Mouse (Mus musculus) hindbrain, embryonic 13.5 days (tissue): Measurements from ENCODE around the gene Eif2ak3. TPM values are rescaled to one million over a fixed set of nuclear protein-coding genes. Genes with fewer than 3 reads are reported as not detected.

Experiments used
- ATAC-seq: fragments of 200-750 bp; cut with Nextera tagmentation; 2 replicates; pipeline ENCODE4 v1.8.0; 2017; ENCODE audit warnings: moderate TSS enrichment; ENCODE audit not compliant: low FRiP score
- H3K27ac ChIP-seq: fragments of 300-500 bp; sonication (generic); 2 replicates; pipeline ENCODE4 v1.5.1; 2015; ENCODE audit warnings: inconsistent platforms, mild to moderate bottlenecking, moderate library complexity
- H3K27me3 ChIP-seq: fragments of 300-500 bp; sonication (generic); 2 replicates; pipeline ENCODE4 v1.6.1; 2015; ENCODE audit warnings: mild to moderate bottlenecking, inconsistent platforms
- H3K36me3 ChIP-seq: fragments of 300-500 bp; sonication (generic); 2 replicates; pipeline ENCODE4 v1.6.1; 2015; ENCODE audit warnings: mild to moderate bottlenecking, inconsistent platforms
- H3K4me1 ChIP-seq: fragments of 300-500 bp; sonication (generic); replicated peaks from 2 replicates; pipeline ENCODE4 v1.6.1; 2015; ENCODE audit warnings: inconsistent platforms
- H3K4me2 ChIP-seq: fragments of 300-500 bp; sonication (generic); 2 replicates; pipeline ENCODE4 v1.6.1; 2015; ENCODE audit warnings: inconsistent platforms, mild to moderate bottlenecking, moderate library complexity
- H3K4me3 ChIP-seq: fragments of 300-500 bp; sonication (generic); 2 replicates; pipeline ENCODE4 v1.5.1; 2015; ENCODE audit warnings: mild to moderate bottlenecking, inconsistent platforms
- H3K9ac ChIP-seq: fragments of 300-500 bp; sonication (generic); 2 replicates; pipeline ENCODE4 v1.6.1; 2015; ENCODE audit warnings: mild to moderate bottlenecking, inconsistent platforms
- H3K9me3 ChIP-seq: fragments of 300-500 bp; sonication (generic); 2 replicates; pipeline ENCODE4 v1.6.1; 2016; ENCODE audit warnings: inconsistent platforms
- WGBS: fragments of 180-500 bp; shearing (Covaris S2); methylation state at CpG from one replicate; pipeline ENCODE4 v1.1.7; 2015; 5-methylcytosine and 5-hydroxymethylcytosine counted together
- polyA plus RNA-seq: library from polyadenylated mRNA; unstranded; fragments of >200 nt; fragmentation: Nextera tagmentation; extraction: Ambion mirVana; gene quantifications from 2 replicates; pipeline ENCODE4 v1.2.1, GENCODE M21; 2015

Eif2ak3 gene
- polyA plus RNA-seq, 1 experiment from 2014 or later, result 13.9 TPM

DNA sequence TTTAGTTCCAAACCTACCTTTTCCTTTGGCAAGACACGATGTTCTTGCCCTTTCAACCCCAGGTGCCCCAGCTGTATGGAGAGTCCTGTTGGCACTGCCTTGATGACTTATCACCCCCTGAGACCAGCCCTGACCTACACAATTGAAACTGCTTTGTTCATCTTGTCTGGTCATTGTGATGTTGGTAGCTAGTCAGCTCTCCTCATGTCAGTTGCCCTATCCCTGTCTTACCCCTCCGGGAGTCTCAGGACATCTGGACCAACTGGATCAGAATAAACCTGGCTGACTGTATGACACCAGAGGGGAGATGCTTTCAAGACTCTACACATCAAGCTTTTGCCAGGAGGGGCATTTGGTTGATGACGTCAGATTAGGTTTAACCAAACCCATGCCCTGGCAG, 74.5 kb downstream of the Eif2ak3 start, which contains the start of gene Tex37:
TSS of gene Tex37 (minus strand) at position 101 of the 400 bp plus-strand sequence.
- H3K9me3 ChIP-seq, result no peaks in the 10 kb centered on the region
- no peak within 1 kb of the TSS for H3K9ac ChIP-seq

DNA sequence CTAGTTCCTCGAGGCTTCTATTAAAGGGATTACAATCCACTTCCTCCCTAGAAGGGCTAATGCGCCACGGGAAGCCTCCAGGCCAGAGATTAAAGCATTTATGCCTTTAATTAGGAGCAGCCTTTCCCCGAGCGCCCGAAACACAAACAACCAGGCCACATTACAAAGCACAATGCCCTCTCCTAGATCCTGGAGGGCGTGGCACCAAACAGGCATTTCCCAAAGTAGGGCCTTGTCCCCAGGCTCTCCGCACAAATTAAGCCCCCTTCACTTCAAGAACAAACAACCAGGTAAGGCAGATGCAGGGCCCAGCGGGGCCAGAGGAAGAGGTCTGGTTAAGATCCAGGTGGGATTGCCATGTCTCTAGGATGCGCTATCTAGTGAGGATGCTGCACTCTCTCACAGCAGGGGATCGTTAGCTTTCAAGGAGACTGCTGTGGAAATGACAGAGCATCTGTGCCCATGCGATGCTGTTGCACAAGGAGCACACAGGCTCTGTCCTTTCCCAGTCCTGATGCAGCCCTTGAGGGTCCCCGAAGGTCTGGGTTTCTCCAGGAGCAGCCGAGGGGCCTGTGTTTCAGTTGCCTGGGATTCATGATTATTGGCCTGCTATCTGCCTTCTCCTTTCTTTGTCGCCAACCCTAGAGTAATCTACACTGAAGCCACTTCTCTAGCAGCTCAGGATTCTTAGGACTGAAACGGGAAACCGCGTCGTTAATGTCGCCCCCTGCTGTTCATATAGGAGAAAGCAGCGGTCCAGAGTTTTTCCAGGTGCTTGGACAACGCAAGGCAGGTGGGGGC, 77.2 kb downstream of the Eif2ak3 start:
- peak overlapping the region; percentile 49 for H3K4me2 ChIP-seq
- peak; percentile 81 for ATAC-seq
- H3K27me3 ChIP-seq, result no peaks in the 10 kb centered on the region
- H3K27ac ChIP-seq, result peak overlapping the region; percentile 80
- peak overlapping the region; percentile 22 for H3K4me3 ChIP-seq
- WGBS, result 5% methylated on average over 22 of the region's 22 CpGs
- no peaks in the 10 kb centered on the region for H3K36me3 ChIP-seq
- H3K9me3 ChIP-seq, result no peaks in the 10 kb centered on the region
- peak overlapping the region; percentile 68 for H3K9ac ChIP-seq
- peaks cover 11% of the 10 kb centered on the region for H3K4me1 ChIP-seq

More for the DNA sequence above, 74.5 kb downstream of the Eif2ak3 start, which contains the start of gene Tex37:
- Histone ChIP-seq H3K4me3 (no peak within 1 kb of the TSS), H3K4me2 (no peak within 1 kb of the TSS), H3K27ac (no peak within 1 kb of the TSS), H3K36me3 (no peaks in the 10 kb centered on the region), H3K4me1 (peaks cover 11% of the 10 kb centered on the region), H3K27me3 (no peaks in the 10 kb centered on the region)
- ATAC-seq, result no peak
- 91% methylated on average over 3 of the region's 3 CpGs for WGBS

DNA sequence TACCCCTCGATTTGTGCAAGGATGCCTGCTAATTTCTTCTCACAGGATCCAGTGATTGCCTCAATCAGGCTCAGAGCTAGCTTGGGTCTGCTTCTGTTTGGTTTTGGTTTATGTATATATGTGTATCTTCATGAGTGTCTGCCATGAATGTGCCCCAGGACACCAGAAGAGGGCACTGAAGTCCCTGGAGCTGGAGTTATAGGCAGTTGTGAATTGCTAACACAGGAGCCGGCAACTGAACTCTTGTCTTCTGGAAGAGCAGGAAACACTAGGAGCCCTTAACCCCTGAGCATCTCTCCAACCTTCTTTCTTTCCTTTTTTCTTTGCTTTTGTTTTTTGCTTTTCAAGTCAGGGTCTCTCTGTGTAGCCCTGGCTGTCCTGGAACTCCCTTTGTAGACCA, 87.5 kb downstream of the Eif2ak3 start:
- Histone ChIP-seq H3K9ac (no peak overlapping the region), H3K4me3 (no peak overlapping the region), H3K27ac (no peak overlapping the region), H3K9me3 (no peaks in the 10 kb centered on the region), H3K36me3 (no peaks in the 10 kb centered on the region), H3K4me1 (no peaks in the 10 kb centered on the region), H3K4me2 (no peak overlapping the region), H3K27me3 (no peaks in the 10 kb centered on the region)
- ATAC-seq, result no peak
- 92% methylated on average over 2 of the region's 2 CpGs for WGBS

DNA sequence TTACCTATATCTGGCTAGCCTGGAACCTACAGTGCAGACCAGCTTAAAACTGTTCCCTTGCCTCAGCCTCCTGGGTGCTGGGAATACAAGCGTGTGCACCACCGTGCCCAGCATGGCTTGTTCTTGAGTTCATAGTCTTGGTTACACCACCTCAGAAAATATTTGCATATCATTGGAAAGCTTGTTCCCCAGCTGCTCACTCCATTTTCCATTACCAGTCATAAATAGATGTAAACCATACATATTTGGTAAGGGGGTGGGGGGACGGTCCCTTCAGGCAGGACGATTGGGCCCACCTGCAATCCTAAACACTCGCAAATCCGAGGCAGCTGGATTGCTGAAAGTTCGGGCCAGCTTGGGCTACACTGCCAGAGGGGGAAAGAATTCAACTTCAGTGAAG, 109.0 kb downstream of the Eif2ak3 start:
- H3K36me3 ChIP-seq, result no peaks in the 10 kb centered on the region
- no peak overlapping the region for H3K9ac ChIP-seq
- peaks cover 54% of the 10 kb centered on the region for H3K27me3 ChIP-seq
- H3K4me2 ChIP-seq, result no peak overlapping the region
- no peak overlapping the region for H3K4me3 ChIP-seq
- H3K27ac ChIP-seq, result no peak overlapping the region
- peaks cover 14% of the 10 kb centered on the region for H3K4me1 ChIP-seq
- 72% methylated on average over 7 of the region's 7 CpGs for WGBS
- H3K9me3 ChIP-seq, result no peaks in the 10 kb centered on the region
- no peak for ATAC-seq

DNA sequence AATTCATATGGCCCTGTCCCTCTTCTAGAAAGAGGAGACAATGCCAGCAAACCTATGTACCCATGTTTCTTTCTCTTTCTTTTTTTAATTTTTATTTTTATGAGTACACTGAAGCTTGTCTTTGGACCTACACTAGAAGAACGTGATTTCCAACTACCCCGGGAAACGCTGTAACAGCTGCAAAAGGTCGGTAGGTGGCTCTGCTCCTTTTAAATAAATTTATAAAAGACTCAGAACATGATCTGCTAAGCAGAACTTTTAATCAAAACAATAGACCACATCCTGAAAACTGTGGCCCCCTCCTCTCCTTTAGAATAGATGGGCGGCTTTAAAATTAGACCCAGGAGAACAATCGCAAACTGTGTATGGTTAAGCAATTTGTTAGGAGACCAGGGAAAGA, 109.7 kb downstream of the Eif2ak3 start:
- no peak overlapping the region for H3K27ac ChIP-seq
- no peaks in the 10 kb centered on the region for H3K9me3 ChIP-seq
- no peak overlapping the region for H3K4me2 ChIP-seq
- WGBS, result 12% methylated on average over 6 of the region's 6 CpGs
- H3K4me1 ChIP-seq, result peaks cover 14% of the 10 kb centered on the region
- ATAC-seq, result no peak
- H3K4me3 ChIP-seq, result no peak overlapping the region
- H3K36me3 ChIP-seq, result no peaks in the 10 kb centered on the region
- H3K27me3 ChIP-seq, result peaks cover 62% of the 10 kb centered on the region
- no peak overlapping the region for H3K9ac ChIP-seq

Other genes with a start within 250 kb of the Eif2ak3 start
- gene Rpia, start 52.3 kb upstream of the Eif2ak3 start, polyA plus RNA-seq, result 3.2 and 3.3 TPM in 2 replicates
- not detected in 2 replicates for gene Tex37, start 74.4 kb downstream of the Eif2ak3 start, polyA plus RNA-seq
- gene Foxi3, start 112.0 kb downstream of the Eif2ak3 start, polyA plus RNA-seq, result not detected in 2 replicates